Mouse (Mus musculus): ENCODE data around the gene Phkg1. TPM values are rescaled to one million over a fixed set of nuclear protein-coding genes. Genes with fewer than 3 reads are reported as not detected.

The Phkg1 gene
- polyA plus RNA-seq (2012; rRNA removed) = 0.34 and 0.43 TPM in 2 replicates

DNA sequence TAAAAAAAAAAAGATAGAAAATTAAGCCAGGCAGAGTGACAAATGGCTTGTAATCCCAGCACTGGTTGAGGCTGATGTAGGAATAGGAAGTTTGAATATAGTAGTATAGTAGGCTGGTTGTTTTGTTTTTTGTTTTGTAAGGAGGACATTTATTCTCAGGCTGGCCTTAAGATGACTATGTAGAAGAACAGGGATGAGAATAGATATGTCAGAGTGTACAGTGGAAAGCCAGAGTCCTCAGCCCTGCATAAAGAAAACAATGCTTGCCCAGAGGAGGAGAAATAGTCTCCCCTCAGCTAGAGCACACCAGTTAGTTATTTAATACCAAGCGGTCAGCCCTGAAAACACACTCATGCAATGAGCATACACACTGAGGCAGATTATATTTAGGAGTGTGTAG lies at the start of gene Phkg1:
TSS of gene Phkg1 (minus strand) at position 101 of the 400 bp plus-strand sequence.

GRCm38 (mm10) chr5:129941495-129942045 lies 43.2 kb upstream of the Phkg1 start, which contains the start of gene Vkorc1l1:
Gene Vkorc1l1 (plus strand): TSS chr5:129941970.

DNA sequence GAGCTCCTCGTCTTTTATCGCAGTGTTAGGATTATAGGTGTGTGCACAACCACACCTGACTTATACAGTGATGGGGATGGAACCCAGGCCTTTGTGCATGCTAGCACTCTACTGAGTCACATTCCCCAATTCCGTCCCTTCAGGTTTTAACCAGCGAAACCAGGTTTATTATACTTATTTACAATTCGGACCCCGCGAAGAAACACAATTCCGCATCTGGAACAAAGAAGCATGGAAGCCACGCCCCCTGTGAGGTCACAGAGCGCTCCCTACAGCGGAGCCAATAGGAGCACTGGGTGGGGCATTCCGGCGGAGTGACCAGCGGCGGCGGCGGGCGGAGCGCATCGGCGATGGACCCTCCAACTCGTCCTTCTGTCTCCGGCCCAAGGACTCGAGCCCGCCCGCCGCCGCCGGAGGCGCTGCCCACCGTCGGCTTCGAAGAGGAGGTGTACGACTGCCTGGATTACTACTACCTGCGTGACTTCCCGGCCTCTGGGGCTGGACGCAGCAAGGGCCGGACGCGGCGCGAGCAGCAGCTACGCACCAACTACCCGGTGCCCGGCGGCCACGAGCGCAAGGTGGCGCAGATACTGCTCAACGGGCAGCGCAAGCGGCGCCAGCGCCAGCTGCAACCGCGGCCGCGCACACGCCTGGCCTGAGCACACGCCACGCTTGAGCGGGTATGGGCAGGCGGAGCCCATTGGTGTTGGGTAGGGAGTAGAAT lies 10.1 kb upstream of the Phkg1 start, which contains the start of gene Nupr1l:
TSS of gene Nupr1l (plus strand) at position 299 of the 724 bp plus-strand sequence.

DNA sequence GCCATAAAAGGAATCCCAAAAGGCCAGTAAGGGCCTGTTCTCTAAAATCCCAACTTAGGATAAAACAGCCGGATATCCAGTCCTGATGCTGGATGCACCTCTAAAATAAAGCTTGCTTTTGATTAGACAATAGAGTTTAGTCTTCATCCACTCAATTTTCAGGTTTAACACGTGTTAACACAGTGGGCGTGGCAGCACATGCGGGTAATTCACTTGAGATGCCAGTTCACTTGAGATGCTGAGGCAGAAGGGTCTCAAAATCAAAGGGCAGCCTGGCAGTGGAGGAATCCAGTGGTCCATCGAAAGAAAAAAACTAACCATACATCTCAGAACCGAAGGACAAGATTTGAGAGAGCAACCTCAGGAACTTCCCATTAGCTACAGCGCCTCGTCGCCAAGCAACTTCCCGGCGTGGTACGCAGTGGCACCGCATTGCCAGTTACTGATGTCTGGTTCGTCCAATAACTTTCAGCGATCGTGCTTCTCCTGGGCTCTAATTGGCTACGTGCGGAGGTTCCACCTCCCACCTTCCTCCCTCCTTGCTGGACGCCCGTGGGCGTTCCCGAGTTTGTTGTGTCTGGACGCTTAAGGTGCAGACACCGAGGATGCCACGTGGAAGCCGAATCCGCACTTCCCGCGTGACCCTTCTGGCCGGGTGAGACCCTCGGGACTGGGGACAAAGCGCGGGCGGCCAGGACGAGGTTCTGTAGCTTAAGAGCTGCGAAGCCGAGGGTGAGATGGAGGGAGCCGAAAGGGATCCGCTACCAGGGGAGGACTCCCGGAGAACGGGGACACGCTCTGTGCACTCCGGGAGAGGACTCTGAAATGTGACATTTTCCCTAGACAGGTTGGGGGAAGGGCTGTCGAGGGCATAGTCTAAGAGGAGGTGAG lies 2.9 kb downstream of the Phkg1 start, which contains the start of gene Zbed5:
TSS of gene Zbed5 (plus strand) at position 526 of the 891 bp plus-strand sequence.

DNA sequence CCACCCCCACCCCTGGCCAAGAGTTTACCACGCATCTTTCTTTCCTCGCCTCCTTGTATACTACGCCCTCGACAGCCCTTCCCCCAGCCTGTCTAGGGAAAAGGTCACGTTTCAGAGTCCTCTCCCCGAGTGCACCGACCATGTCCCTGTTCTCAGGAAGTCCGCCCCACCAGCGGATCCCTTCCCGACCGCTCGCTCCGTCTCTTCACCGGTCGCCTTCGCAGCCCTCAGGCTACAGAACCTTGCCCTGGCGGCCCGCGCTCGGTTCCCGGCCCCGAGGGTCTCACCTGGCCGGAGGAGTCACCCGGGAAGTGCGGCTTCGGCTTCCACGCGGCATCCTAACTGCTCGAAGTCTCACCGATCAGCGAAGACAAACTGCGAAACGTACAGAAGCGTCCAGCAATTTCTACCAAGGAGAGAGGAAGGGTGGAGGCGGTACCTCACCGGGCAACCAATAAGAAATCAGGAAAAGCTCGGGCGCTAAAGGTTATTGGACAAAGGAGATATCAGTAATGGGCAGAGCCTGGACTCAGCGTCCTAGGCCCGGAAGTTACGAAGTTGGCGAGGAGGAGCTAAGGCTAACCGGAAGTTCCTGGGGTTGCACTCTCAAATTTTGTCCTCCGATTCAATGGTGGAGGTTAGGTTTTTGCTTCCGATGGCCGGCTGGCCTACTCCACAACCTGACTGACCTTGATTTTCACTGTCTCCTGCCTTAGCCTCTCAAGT lies 11.3 kb downstream of the Phkg1 start, which contains the start of gene Chchd2:
TSS of gene Chchd2 (minus strand) at position 560 of the 726 bp plus-strand sequence.

GRCm38 (mm10) chr5:129846752-129847557 lies 51.4 kb downstream of the Phkg1 start, which contains the start of gene Sumf2:
Gene Sumf2 (plus strand): TSS chr5:129846986.

Other genes with a start within 250 kb of the Phkg1 start
- 0.70 and 0.78 TPM in 2 replicates for gene Zfp11, start 228.4 kb downstream of the Phkg1 start, polyA plus RNA-seq (2012; rRNA removed)
- not detected in 2 replicates for gene Sept14, start 190.0 kb downstream of the Phkg1 start, polyA plus RNA-seq (2012; rRNA removed)
- 47.1 and 69.6 TPM in 2 replicates for gene Mrps17, start 183.1 kb downstream of the Phkg1 start, polyA plus RNA-seq (2012; rRNA removed)
- 40.6 and 48.4 TPM in 2 replicates for gene Nipsnap2, start 173.5 kb downstream of the Phkg1 start, polyA plus RNA-seq (2012; rRNA removed)
- gene Psph, start 111.1 kb downstream of the Phkg1 start, polyA plus RNA-seq (2012; rRNA removed) = 16.9 and 18.0 TPM in 2 replicates
- gene Sumf2, start 51.6 kb downstream of the Phkg1 start, polyA plus RNA-seq (2012; rRNA removed) = 8.7 and 11.3 TPM in 2 replicates
- 1,442 and 1,554 TPM in 2 replicates for gene Chchd2, start 11.1 kb downstream of the Phkg1 start, polyA plus RNA-seq (2012; rRNA removed)
- 0.35 and 0.58 TPM in 2 replicates for gene Zbed5, start 2.8 kb downstream of the Phkg1 start, polyA plus RNA-seq (2012; rRNA removed)
- gene Nupr1l, start 10.0 kb upstream of the Phkg1 start, polyA plus RNA-seq (2012; rRNA removed) = 4.9 and 8.1 TPM in 2 replicates
- 10.2 and 10.9 TPM in 2 replicates for gene Vkorc1l1, start 43.4 kb upstream of the Phkg1 start, polyA plus RNA-seq (2012; rRNA removed)
- gene Gusb, start 104.5 kb upstream of the Phkg1 start, polyA plus RNA-seq (2012; rRNA removed) = 30.7 and 32.4 TPM in 2 replicates
- 45.4 and 49.1 TPM in 2 replicates for gene Asl, start 130.7 kb upstream of the Phkg1 start, polyA plus RNA-seq (2012; rRNA removed)
- gene Crcp, start 130.7 kb upstream of the Phkg1 start, polyA plus RNA-seq (2012; rRNA removed) = 5.7 and 8.9 TPM in 2 replicates
- gene Tpst1, start 174.8 kb upstream of the Phkg1 start, polyA plus RNA-seq (2012; rRNA removed) = 13.0 and 13.8 TPM in 2 replicates
- gene Kctd7, start 246.3 kb upstream of the Phkg1 start, polyA plus RNA-seq (2012; rRNA removed) = 6.3 and 10.2 TPM in 2 replicates

All from colon, adult 2 months (tissue).